In the genomic region with DNA sequence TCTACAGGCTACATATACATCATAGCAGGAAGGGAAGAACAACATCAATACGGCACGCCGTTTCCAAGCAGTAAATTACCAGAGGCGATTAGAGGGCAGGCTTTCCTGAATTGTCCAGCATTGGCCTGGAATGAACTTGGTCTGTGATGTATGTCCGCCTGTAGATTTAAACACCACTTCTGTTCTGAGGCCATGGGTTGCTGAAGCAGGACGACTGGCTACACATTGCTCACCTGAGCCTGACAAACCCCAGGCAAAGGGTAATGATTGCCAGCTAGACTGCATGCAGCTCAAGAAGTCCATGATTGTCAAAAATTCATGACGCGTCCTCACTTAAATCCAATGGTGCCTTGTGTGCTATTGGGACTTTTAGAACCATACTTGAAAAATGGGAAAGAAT, we compare ENCODE assay signal across 11 mouse cellular contexts.
DNase-seq lines count a peak whose midpoint lies in the region; ATAC-seq and TF ChIP-seq lines count a peak whose summit lies in the region.
"Had no signal": no experiment of that assay in that cellular context is flagged by ENCODE, and none has a peak within 500 bp of the region (broad histone marks: within the 10 kb centered on the region; RNA-seq: fewer than 3 reads in every experiment).

No protein-coding gene starts in this region.

- peak overlapping the region; percentile 47 for H3K27ac ChIP-seq in CH12.LX (ENCODE audit: insufficient read depth, low read depth)
- no peak overlapping the region for H3K27ac ChIP-seq in kidney, embryonic 14.5 days (ENCODE audit: low read depth, low read length)
- H3K27ac ChIP-seq: lung, embryonic 15.5 days; midbrain, embryonic 15.5 days had no signal

- no peak overlapping the region for H3K4me3 ChIP-seq in CH12.LX (replicated peaks in 1 of 3; ENCODE audit: low read depth in 2 of 3, low read length in 2 of 3, poor library complexity in 1 of 3)
- H3K4me3 ChIP-seq in kidney, embryonic 14.5 days (ENCODE audit: low read length): no peak overlapping the region
- no peak overlapping the region for H3K4me3 ChIP-seq in lung, adult 2 months (replicated peaks; ENCODE audit: extremely low read depth, low read depth, low read length)
- H3K4me3 ChIP-seq: lung, embryonic 15.5 days; midbrain, embryonic 15.5 days had no signal

- no peak for TF ChIP-seq RAD21 in CH12.LX (IDR thresholded peaks at IDR 0.05; ENCODE audit: low read depth, low read length)

- peak; percentile 81; the same call in 1 of the 2 replicates for ATAC-seq in kidney, embryonic 14.5 days (ENCODE audit: low FRiP score, low TSS enrichment)

- H3K9me3 ChIP-seq in CH12.LX (replicated peaks; ENCODE audit: low read length): no peaks in the 10 kb centered on the region
- H3K9me3 ChIP-seq in kidney, embryonic 14.5 days (ENCODE audit: control insufficient read depth, low read length): no peaks in the 10 kb centered on the region
- H3K9me3 ChIP-seq: lung, embryonic 15.5 days; midbrain, embryonic 15.5 days had no signal

- no peak overlapping the region for H3K9ac ChIP-seq in CH12.LX (ENCODE audit: insufficient read depth, low read depth)
- H3K9ac ChIP-seq in kidney, embryonic 14.5 days (ENCODE audit: low read depth, low read length): no peak overlapping the region
- H3K9ac ChIP-seq: lung, embryonic 15.5 days; midbrain, embryonic 15.5 days had no signal

- H3K79me2 ChIP-seq in CH12.LX (replicated peaks; ENCODE audit: control insufficient read depth, extremely low read depth, insufficient read depth, poor library complexity, severe bottlenecking): peaks cover 5% of the 10 kb centered on the region

- intact Hi-C loops in left cerebral cortex, postnatal 10 days (cut with DNase I): loop anchor here (2.0 kb wide), 1 partner anchor 174 kb away; the partner anchor contains the start of gene Camk2d

- 36% methylated on average over 8 of the region's 8 CpGs for WGBS in kidney, embryonic 14.5 days
- 79% methylated on average over 8 of the region's 8 CpGs for WGBS in lung, adult 2 months

- dilution Hi-C loops in CH12.LX (cut with MboI; ENCODE audit: extremely low pct_ligation_motif_present, extremely low pct_unique_long_range_greater_than_20kb, low sequenced_read_pairs): no loop called here

- no peak for TF ChIP-seq EP300 in CH12.LX (IDR thresholded peaks at IDR 0.05; ENCODE audit: low read length)

- no peak for TF ChIP-seq POLR2A in CH12.LX (IDR thresholded peaks at IDR 0.05; ENCODE audit: low read depth, low read length)
- TF ChIP-seq POLR2A in lung, adult 2 months (IDR thresholded peaks at IDR 0.05; ENCODE audit: borderline replicate concordance, extremely low read depth, low read depth, low read length): no peak

- no peak overlapping the region for H3K4me2 ChIP-seq in CH12.LX (ENCODE audit: insufficient read depth, low read depth, poor library complexity, severe bottlenecking)
- no peak overlapping the region for H3K4me2 ChIP-seq in kidney, embryonic 14.5 days (replicated peaks; ENCODE audit: low read depth, low read length)
- H3K4me2 ChIP-seq: heart, embryonic 11.5 days; lung, embryonic 15.5 days; midbrain, embryonic 15.5 days had no signal

- in situ Hi-C loops in CH12.LX (cut with MboI; ENCODE audit: low pct_ligation_motif_present, low pct_unique_long_range_greater_than_20kb, low sequenced_read_pairs): loop anchor here (10.0 kb wide), 1 partner anchor 176 kb away; the partner anchor contains the start of gene Camk2d

- peak; percentile 26 for DNase-seq in cerebellum, adult 9-10 months
- DNase-seq in cerebellum, postnatal 25 days: no peak
- DNase-seq in CH12.LX (ENCODE audit: extremely low read depth): no peak
- peak; percentile 27 for DNase-seq in neural tube, embryonic 10.5 days (ENCODE audit: extremely low spot score, low spot score)
- no peak for DNase-seq in spleen, postnatal 14 days (ENCODE audit: low spot score in 2 of 2)
- DNase-seq in left cerebral cortex, postnatal 10 days (ENCODE audit: extremely low spot score in 1 of 2, low spot score in 2 of 2): no peak
- no peak for DNase-seq in lung, adult 2 months

- H3K27me3 ChIP-seq in CH12.LX (replicated peaks): no peaks in the 10 kb centered on the region
- no peaks in the 10 kb centered on the region for H3K27me3 ChIP-seq in kidney, embryonic 14.5 days (ENCODE audit: control insufficient read depth, insufficient read depth, low read length)
- H3K27me3 ChIP-seq: lung, embryonic 15.5 days; midbrain, embryonic 15.5 days had no signal

- H3K36me3 ChIP-seq in CH12.LX (replicated peaks in 1 of 2; ENCODE audit: control insufficient read depth in 1 of 2, insufficient read depth in 1 of 2, low read length in 1 of 2): peaks cover 15 to 52% of the 10 kb centered on the region in 2 experiments
- no peaks in the 10 kb centered on the region for H3K36me3 ChIP-seq in kidney, embryonic 14.5 days (ENCODE audit: control insufficient read depth, insufficient read depth, low read length)
- H3K36me3 ChIP-seq: lung, embryonic 15.5 days; midbrain, embryonic 15.5 days had no signal

- TF ChIP-seq CTCF in CH12.LX (conservative IDR thresholded peaks at IDR 0.05 in 1 of 2, IDR thresholded peaks at IDR 0.05 in 1 of 2; ENCODE audit: low read depth in 2 of 2, low read length in 2 of 2): no peak
- no peak for TF ChIP-seq CTCF in lung, adult 2 months (IDR thresholded peaks at IDR 0.05; ENCODE audit: insufficient read depth, low read length)

- peaks cover 8 to 38% of the 10 kb centered on the region in 2 experiments for H3K4me1 ChIP-seq in CH12.LX (ENCODE audit: control insufficient read depth in 1 of 2, insufficient read depth in 2 of 2)
- H3K4me1 ChIP-seq in kidney, embryonic 14.5 days (ENCODE audit: control insufficient read depth, insufficient read depth, low read length): no peaks in the 10 kb centered on the region
- no peaks in the 10 kb centered on the region for H3K4me1 ChIP-seq in lung, adult 2 months (ENCODE audit: control insufficient read depth, insufficient read depth, low read length)
- H3K4me1 ChIP-seq: lung, embryonic 15.5 days; midbrain, embryonic 15.5 days had no signal

TF ChIP-seq in CH12.LX, 34 proteins besides CTCF, POLR2A, EP300 and RAD21:
- no peak for TF ChIP-seq MEF2A (IDR thresholded peaks at IDR 0.05; ENCODE audit: borderline replicate concordance, low read depth, low read length)
- no peak for TF ChIP-seq POLR2AphosphoS2 (IDR thresholded peaks at IDR 0.05; ENCODE audit: low read depth, low read length)
- TF ChIP-seq ZC3H11A (IDR thresholded peaks at IDR 0.05; ENCODE audit: low read depth, low read length): no peak
- TF ChIP-seq IRF4 (IDR thresholded peaks at IDR 0.05; ENCODE audit: low read depth, low read length): no peak
- TF ChIP-seq USF1 (IDR thresholded peaks at IDR 0.05; ENCODE audit: low read depth, low read length): no peak
- no peak for TF ChIP-seq JUND (conservative IDR thresholded peaks at IDR 0.05; ENCODE audit: low read depth, low read length)
- no peak for TF ChIP-seq ETS1 (conservative IDR thresholded peaks at IDR 0.05; ENCODE audit: low read depth, low read length)
- TF ChIP-seq RCOR1 (conservative IDR thresholded peaks at IDR 0.05; ENCODE audit: low read depth, low read length): no peak
- no peak for TF ChIP-seq TCF12 (IDR thresholded peaks at IDR 0.05; ENCODE audit: low read depth, low read length)
TF ChIP-seq in CH12.LX: peak in this region for 0.

Comparison
In these comparisons a context has a peak if more than half of its experiments do, and no peak if none do; other contexts are left out.
1. DNase-seq: peak in cerebellum, adult 9-10 months (single experiment) and neural tube, embryonic 10.5 days (single experiment); none in cerebellum, postnatal 25 days (0 of 2), CH12.LX (single experiment), spleen, postnatal 14 days (0 of 2), left cerebral cortex, postnatal 10 days (0 of 2) and lung, adult 2 months (single experiment).